Mouse (Mus musculus) liver, embryonic 12.5 days (tissue): ENCODE data around the gene Vegfa. TPM values are rescaled to one million over a fixed set of nuclear protein-coding genes. Genes with fewer than 3 reads are reported as not detected.
A peak's percentile ranks its signal among the peaks of the same experiment; 100 is the strongest.

Source experiments
- ATAC-seq: fragments of 200-750 bp; cut with Nextera tagmentation; 2 replicates; pipeline ENCODE4 v1.8.0; 2017; ENCODE audit warnings: moderate number of reproducible peaks, mild to moderate bottlenecking, moderate library complexity
- H3K27ac ChIP-seq: fragments of 300-500 bp; sonication (generic); 2 replicates; pipeline ENCODE4 v1.5.1; 2016; ENCODE audit warnings: mild to moderate bottlenecking
- H3K27me3 ChIP-seq: fragments of 300-500 bp; sonication (generic); replicated peaks from 2 replicates; pipeline ENCODE4 v1.6.1; 2016; ENCODE audit warnings: mild to moderate bottlenecking, moderate library complexity
- H3K36me3 ChIP-seq: fragments of 300-500 bp; sonication (generic); 2 replicates; pipeline ENCODE4 v1.6.1; 2016; ENCODE audit warnings: mild to moderate bottlenecking, moderate library complexity
- H3K4me1 ChIP-seq: fragments of 300-500 bp; sonication (generic); 2 replicates; pipeline ENCODE4 v1.6.1; 2016
- H3K4me2 ChIP-seq: fragments of 300-500 bp; sonication (generic); 2 replicates; pipeline ENCODE4 v1.6.1; 2016; ENCODE audit warnings: mild to moderate bottlenecking, moderate library complexity
- H3K4me3 ChIP-seq: fragments of 300-500 bp; sonication (generic); 2 replicates; pipeline ENCODE4 v1.5.1; 2016; ENCODE audit warnings: mild to moderate bottlenecking, moderate library complexity
- H3K9ac ChIP-seq: fragments of 300-500 bp; sonication (generic); 2 replicates; pipeline ENCODE4 v1.6.1; 2016; ENCODE audit warnings: mild to moderate bottlenecking, moderate library complexity
- H3K9me3 ChIP-seq: fragments of 300-500 bp; sonication (generic); replicated peaks from 2 replicates; pipeline ENCODE4 v1.6.1; 2016; ENCODE audit warnings: mild to moderate bottlenecking, moderate library complexity
- WGBS: fragments of 180-500 bp; shearing (Covaris S2); methylation state at CpG from one replicate; pipeline ENCODE4 v1.1.7; 2016; ENCODE audit not compliant: insufficient replicate concordance; 5-methylcytosine and 5-hydroxymethylcytosine counted together
- polyA plus RNA-seq: library from polyadenylated mRNA; unstranded; fragments of >200 nt; fragmentation: Nextera tagmentation; extraction: Ambion mirVana; gene quantifications from 2 replicates; pipeline ENCODE4 v1.2.1, GENCODE M21; 2016

The Vegfa gene
- polyA plus RNA-seq, 1 experiment from 2014 or later: 3.2 TPM

DNA sequence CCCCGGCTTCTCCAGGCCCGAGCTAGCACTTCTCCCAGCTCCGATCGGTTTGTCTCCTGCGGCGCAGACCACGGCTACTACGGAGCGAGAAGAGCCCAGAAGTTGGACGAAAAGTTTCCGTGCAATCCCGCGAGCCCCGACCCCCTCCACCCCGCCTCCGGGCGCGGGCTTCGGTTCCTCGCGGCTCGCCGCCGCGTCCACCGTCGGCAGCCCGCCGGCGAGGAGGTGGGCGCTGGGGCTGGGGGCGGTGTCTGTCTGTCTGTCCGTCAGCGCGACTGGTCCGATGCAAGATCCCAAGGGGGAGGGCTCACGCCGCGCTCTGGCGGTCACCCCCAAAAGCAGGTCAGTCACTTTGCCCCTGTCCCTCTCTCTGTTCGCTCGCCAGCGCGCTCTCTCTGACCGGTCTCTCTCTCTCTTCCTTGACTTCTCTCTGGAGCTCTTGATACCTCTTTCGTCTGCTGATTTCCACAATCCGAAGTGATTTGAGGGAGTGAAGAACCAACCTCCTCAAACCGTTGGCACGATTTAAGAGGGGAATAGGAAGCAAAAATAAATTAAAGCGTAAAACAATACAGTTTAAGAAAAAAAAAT lies 453 bp downstream of the Vegfa start:
- ATAC-seq: peak; percentile 25; the same call in 1 of the 2 replicates

DNA sequence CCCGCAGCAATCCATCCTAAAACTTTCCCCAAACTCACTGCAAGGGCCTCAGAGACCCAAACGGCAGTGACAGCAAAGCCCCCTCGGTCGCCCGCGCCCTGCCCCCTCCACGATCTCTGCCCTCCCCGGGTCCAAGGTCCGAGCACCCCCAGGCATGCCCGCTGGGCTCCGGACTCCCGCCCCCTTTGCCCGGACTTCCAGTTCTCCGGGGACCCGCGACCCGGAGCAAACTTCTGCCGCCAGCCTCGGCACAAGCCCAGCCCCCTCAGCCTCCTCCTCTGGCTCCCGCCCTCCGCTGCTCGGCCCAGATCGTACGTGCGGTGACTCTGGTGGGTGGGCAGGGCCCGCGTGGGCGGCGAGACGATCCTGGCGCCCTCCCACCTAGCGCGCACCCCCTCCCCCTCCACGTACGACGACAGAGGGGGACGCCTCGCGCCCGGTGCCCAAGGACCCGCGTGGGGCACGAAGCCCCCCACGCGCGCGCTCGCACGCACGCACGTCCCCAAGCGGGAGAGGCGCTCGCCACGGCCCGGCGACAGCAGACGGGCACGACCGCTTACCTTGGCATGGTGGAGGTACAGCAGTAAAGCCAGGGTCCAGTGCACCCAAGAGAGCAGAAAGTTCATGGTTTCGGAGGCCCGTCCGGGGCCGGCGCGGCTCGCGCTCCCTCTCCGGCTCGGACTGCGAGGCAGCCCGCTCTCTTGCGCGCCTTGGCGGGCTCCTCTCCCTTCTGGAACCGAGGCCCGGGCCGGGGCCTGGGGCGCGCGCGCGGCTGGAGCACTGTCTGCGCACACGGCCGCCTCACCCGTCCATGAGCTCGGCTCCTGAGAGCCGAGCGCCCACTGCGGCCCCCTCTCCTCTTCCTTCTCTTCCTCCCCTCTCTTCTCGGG lies 1.2 kb downstream of the Vegfa start:
- under 1% methylated on average over 90 of the region's 92 CpGs for WGBS
- Histone ChIP-seq H3K4me1 (peaks cover 81% of the 10 kb centered on the region), H3K36me3 (peaks cover 19% of the 10 kb centered on the region), H3K27ac (peak overlapping the region; percentile 86), H3K9me3 (no peaks in the 10 kb centered on the region), H3K4me2 (peak overlapping the region; percentile 97), H3K4me3 (peak overlapping the region; percentile 84), H3K9ac (peak overlapping the region; percentile 91), H3K27me3 (peaks cover 23% of the 10 kb centered on the region; the same call in 1 of the 2 replicates)
- ATAC-seq: peak; percentile 66

More for the DNA sequence above, 453 bp downstream of the Vegfa start:
- no peaks in the 10 kb centered on the region for H3K9me3 ChIP-seq
- H3K9ac ChIP-seq: peak overlapping the region; percentile 91
- under 1% methylated on average over 50 of the region's 50 CpGs for WGBS
- H3K27ac ChIP-seq: peak overlapping the region; percentile 86
- peak overlapping the region; percentile 84 for H3K4me3 ChIP-seq
- H3K4me2 ChIP-seq: peak overlapping the region; percentile 97
- H3K27me3 ChIP-seq: peaks cover 25% of the 10 kb centered on the region; the same call in 1 of the 2 replicates
- peaks cover 73% of the 10 kb centered on the region for H3K4me1 ChIP-seq
- peaks cover 11% of the 10 kb centered on the region for H3K36me3 ChIP-seq

- peak overlapping the region; percentile 91 for H3K9ac ChIP-seq
- peak overlapping the region; percentile 84 for H3K4me3 ChIP-seq
- peak; percentile 58; the same call in 1 of the 2 replicates for ATAC-seq
- H3K4me2 ChIP-seq: peak overlapping the region; percentile 97
- H3K4me1 ChIP-seq: peaks cover 85% of the 10 kb centered on the region
- H3K27ac ChIP-seq: peak overlapping the region; percentile 86
- peaks cover 20% of the 10 kb centered on the region; the same call in 1 of the 2 replicates for H3K27me3 ChIP-seq
- no peaks in the 10 kb centered on the region for H3K9me3 ChIP-seq
- H3K36me3 ChIP-seq: peaks cover 25% of the 10 kb centered on the region
- 0% methylated on average over 19 of the region's 43 CpGs for whole genome bisulfite sequencing
Observed at GRCm38 (mm10) chr17:46030323-46030730, 1.8 kb downstream of the Vegfa start.

DNA sequence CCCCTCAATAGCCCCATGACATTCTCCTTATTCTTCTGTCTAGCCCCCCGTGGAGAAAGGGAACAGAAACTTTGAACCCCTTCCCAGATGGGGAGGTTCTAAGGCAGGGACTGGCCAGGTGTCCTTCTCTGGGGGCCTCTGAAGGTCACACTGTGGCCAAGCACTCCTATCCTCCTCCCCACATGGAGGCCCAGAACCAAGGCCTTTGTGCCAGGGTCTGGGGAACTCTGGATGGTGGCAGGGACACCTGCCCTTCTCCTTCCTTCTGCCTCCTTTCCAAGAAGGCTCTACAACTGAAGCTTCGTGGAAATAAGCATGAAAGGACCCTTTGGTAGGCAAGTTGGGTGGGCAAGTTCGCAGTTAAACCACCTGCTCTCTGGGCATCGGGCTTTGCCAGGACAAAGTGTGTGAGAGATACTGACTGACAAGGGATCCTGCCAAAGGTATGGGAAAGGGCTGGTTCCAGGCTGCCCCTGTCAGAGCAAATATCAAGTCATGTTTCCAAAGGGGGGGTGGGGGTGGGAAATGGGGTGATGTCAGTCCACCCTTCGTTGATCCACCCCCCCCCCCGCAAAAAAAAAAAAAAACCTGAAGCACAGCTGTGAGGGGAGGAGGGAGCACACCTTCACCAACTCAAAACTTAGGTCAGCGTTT lies 2.5 kb downstream of the Vegfa start:
- 23% methylated on average over 7 of the region's 7 CpGs for WGBS
- Histone ChIP-seq H3K4me1 (peaks cover 85% of the 10 kb centered on the region), H3K27ac (peak overlapping the region; percentile 86), H3K9me3 (no peaks in the 10 kb centered on the region), H3K9ac (peak overlapping the region; percentile 91), H3K36me3 (peaks cover 32% of the 10 kb centered on the region), H3K4me2 (peak overlapping the region; percentile 97), H3K4me3 (peak overlapping the region; percentile 84), H3K27me3 (peaks cover 14% of the 10 kb centered on the region; the same call in 1 of the 2 replicates)
- ATAC-seq: no peak

DNA sequence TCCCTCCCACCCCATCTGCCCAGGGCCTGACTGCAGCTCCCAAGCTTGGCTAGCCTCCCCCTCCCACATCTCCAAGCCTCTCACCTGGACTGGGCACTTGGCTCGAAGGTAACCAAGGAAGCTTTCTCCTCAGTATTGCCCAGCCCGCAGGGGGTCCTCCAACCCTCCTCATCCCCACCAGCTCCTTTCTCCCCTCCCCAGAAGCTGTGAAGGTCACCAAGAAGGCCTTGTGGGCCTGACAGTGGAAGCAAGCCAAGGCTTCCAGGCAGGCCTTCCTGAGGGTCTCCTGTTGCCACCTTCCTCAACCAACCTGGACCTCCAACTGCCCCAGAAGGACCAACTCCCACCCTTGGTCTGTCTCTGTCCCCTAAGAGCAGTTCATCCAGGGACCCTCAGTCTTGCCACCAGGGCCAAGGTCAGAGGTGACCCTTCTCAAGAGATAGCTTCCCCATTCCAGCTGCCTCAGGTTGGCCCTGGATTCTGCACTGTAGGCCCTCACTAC lies 3.1 kb downstream of the Vegfa start:
- Histone ChIP-seq H3K9me3 (no peaks in the 10 kb centered on the region), H3K27ac (peak overlapping the region; percentile 86), H3K4me1 (peaks cover 85% of the 10 kb centered on the region), H3K4me2 (peak overlapping the region; percentile 97), H3K9ac (peak overlapping the region; percentile 91), H3K36me3 (peaks cover 38% of the 10 kb centered on the region), H3K4me3 (peak overlapping the region; percentile 84), H3K27me3 (peaks cover 10% of the 10 kb centered on the region; the same call in 1 of the 2 replicates)
- WGBS: 43% methylated on average over 2 of the region's 2 CpGs
- no peak for ATAC-seq

DNA sequence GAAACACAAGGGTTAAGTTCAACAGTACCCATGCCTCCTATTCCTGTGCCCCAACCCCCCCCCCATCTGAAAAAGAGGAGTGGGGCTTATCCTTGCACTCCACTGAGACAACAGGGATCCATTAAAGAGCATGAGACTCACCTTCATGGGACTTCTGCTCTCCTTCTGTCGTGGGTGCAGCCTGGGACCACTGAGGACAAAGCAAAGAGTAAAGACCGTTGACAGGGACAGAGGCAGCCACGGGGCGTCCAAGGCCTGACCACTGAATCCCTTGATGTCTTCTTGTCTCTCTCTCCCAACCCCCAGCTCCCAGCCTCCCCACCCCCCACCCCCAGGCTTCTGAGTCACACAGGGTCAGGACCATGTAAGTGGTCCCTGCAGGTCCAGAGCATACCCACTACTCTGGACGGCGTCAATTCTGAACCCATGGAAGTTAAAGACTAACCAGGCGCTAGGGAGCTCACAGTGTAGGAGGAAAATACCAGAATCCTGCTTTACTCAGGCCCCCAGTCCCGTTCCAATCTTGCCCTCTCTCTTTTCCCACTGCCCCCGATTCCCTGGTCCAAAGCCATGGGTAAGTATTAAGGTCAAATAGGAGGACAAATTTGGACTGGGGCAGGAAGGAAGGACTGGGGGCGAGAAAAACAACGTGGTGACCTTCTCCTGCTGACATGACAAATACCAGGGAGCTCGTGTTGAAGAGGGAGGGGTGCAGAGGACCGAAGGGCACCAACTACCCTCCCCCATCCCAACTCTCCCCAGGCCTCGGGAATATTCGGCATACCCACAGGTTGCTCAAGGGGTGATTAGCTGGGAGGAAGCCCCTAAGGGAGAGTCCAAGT lies 3.7 kb downstream of the Vegfa start:
- H3K4me2 ChIP-seq: peak overlapping the region; percentile 97
- 36% methylated on average over 15 of the region's 15 CpGs for WGBS
- H3K4me1 ChIP-seq: peaks cover 78% of the 10 kb centered on the region

DNA sequence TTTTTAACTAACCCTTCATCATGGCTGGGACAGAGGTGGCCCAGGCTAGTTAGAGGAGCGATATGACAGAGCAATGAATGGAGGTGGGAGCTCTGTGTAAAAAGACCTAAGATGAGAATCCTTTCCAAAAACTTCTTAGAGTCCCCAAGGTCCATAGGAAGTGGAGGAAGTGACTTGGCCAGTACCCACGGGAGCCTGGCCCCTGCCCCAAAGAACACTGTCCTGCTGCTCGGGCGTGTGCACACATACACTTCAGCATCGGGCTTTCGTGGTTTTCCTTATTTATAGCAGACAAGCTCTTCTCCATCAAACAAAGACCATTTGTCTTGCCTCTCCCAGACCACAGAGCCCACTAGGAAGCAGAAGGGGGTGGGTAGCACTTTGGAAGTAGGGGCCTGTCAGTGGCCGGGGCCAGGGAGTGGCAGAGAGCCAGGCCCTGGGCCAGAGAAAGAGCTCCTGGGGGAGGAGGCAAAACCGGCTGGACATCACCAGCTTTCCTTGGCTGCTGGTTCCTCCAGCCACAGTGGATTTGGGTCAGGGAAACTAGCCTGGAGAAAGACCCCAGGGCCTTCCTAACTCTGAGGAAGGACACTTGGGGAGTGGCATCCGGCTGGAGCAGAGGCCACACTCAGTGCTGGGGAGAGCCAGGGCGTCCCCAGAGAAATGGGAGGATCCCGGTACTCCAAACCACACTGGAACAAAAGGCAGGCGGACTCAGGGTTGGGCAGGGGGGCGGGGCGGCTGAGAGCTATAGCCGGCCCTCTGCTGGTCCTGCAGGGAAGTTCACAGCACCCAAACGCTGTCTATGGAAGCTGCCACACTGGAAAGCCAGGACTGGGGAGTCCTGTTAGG lies 4.9 kb downstream of the Vegfa start:
- peak overlapping the region; percentile 84; the same call in 1 of the 2 replicates for H3K4me3 ChIP-seq
- 32% methylated on average over 16 of the region's 16 CpGs for WGBS

More for the DNA sequence above, 3.7 kb downstream of the Vegfa start:
- H3K27ac ChIP-seq: peak overlapping the region; percentile 86
- peaks cover 44% of the 10 kb centered on the region for H3K36me3 ChIP-seq
- peak overlapping the region; percentile 91 for H3K9ac ChIP-seq
- ATAC-seq: no peak
- peak overlapping the region; percentile 84 for H3K4me3 ChIP-seq
- no peaks in the 10 kb centered on the region for H3K9me3 ChIP-seq
- H3K27me3 ChIP-seq: peaks cover 4% of the 10 kb centered on the region; the same call in 1 of the 2 replicates

DNA sequence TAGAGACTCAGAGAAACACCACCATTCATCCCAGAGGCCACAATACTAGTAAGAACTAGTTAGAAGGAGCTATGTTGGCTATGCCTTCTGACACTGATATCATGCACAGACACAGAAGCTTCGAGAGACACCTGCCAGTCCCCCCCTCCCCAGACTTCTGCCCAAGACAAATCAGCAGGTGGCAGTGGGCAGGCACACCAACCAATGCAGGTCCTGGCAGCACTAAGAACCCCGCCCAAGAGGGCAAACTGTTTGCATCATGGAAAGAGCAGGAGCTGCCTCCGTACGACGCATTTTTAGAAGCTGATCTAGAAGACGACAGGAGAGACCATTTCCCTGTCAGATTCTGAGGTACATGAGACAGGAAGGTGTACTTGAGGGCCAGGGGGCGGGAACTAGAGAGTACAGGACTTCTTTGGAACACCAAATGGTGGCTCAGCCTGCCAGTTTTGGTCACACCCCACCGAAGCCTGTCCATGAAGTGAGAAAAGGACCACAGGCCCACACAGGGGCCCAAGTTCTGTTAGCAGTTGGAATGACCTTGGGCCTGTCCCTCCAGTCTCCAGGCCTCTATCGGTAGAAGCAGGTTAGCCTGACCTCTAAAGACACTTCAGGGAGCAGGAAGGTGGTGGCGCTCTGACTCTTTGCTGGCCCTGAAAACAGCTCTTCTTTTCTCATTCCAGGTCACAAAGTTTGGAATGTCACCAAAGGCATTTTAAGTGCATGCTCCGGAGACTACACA lies 6.1 kb downstream of the Vegfa start:
- H3K4me2 ChIP-seq: no peak overlapping the region
- no peaks in the 10 kb centered on the region for H3K9me3 ChIP-seq
- no peaks in the 10 kb centered on the region for H3K27me3 ChIP-seq
- peaks cover 68% of the 10 kb centered on the region for H3K36me3 ChIP-seq
- ATAC-seq: no peak
- H3K4me3 ChIP-seq: no peak overlapping the region
- no peak overlapping the region for H3K9ac ChIP-seq
- peaks cover 61% of the 10 kb centered on the region for H3K4me1 ChIP-seq
- 77% methylated on average over 11 of the region's 11 CpGs for WGBS
- H3K27ac ChIP-seq: no peak overlapping the region

More for the DNA sequence above, 4.9 kb downstream of the Vegfa start:
- peaks cover 56% of the 10 kb centered on the region for H3K36me3 ChIP-seq
- 0 out of 2 replicates have a peak overlapping the region, but pooled peaks have one; percentile 91 for H3K9ac ChIP-seq
- ATAC-seq: no peak
- H3K4me2 ChIP-seq: peak overlapping the region; percentile 97
- peak overlapping the region; percentile 86; the same call in 1 of the 2 replicates for H3K27ac ChIP-seq
- peaks cover 67% of the 10 kb centered on the region for H3K4me1 ChIP-seq
- H3K9me3 ChIP-seq: no peaks in the 10 kb centered on the region
- no peaks in the 10 kb centered on the region for H3K27me3 ChIP-seq

DNA sequence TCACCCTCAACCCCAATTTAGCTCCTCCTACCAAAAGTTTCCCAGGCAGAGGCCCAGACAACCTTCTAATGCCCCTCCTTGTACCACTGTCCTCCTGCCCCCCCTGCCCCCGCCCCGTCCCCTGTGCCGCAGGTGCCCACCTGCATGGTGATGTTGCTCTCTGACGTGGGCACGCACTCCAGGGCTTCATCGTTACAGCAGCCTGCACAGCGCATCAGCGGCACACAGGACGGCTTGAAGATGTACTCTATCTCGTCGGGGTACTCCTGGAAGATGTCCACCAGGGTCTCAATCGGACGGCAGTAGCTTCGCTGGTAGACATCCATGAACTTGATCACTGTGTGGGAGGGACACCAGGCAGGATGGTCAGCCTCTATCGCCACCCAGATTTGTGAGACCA lies 7.0 kb downstream of the Vegfa start:
- peaks cover 76% of the 10 kb centered on the region for H3K36me3 ChIP-seq
- H3K4me3 ChIP-seq: no peak overlapping the region
- no peaks in the 10 kb centered on the region for H3K9me3 ChIP-seq
- no peak for ATAC-seq
- no peaks in the 10 kb centered on the region for H3K27me3 ChIP-seq
- no peak overlapping the region for H3K4me2 ChIP-seq
- H3K27ac ChIP-seq: no peak overlapping the region
- 91% methylated on average over 15 of the region's 15 CpGs for whole genome bisulfite sequencing
- peaks cover 56% of the 10 kb centered on the region for H3K4me1 ChIP-seq
- no peak overlapping the region for H3K9ac ChIP-seq

DNA sequence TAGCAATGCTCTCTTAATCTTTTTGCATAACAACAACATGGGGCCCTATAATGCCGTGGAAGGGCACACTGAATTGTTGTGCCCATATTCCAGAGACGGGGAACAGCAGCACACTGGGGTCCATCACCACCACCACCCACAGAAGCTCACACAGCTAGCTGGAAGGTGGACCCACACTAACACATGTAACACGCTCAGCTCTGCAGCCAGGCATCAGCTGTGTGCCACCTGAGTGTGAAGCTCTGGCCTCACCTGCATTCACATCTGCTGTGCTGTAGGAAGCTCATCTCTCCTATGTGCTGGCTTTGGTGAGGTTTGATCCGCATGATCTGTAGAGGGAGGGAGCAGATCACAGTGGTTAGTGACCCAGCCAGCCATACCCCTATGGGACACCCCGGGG lies 8.0 kb downstream of the Vegfa start:
- no peak for ATAC-seq
- Histone ChIP-seq H3K4me3 (no peak overlapping the region), H3K4me2 (no peak overlapping the region), H3K27ac (no peak overlapping the region), H3K36me3 (peaks cover 87% of the 10 kb centered on the region), H3K4me1 (peaks cover 48% of the 10 kb centered on the region), H3K9me3 (no peaks in the 10 kb centered on the region), H3K27me3 (no peaks in the 10 kb centered on the region), H3K9ac (no peak overlapping the region)
- WGBS: 84% methylated on average over 5 of the region's 5 CpGs
